Mouse (Mus musculus): ENCODE data around the gene Abcc8. TPM values are rescaled to one million over a fixed set of nuclear protein-coding genes. Genes with fewer than 3 reads are reported as not detected.

The Abcc8 gene
- 11.2 and 12.4 TPM in 2 replicates for polyA plus RNA-seq (2015; fragmentation: Nextera tagmentation; extraction: Ambion mirVana)

DNA sequence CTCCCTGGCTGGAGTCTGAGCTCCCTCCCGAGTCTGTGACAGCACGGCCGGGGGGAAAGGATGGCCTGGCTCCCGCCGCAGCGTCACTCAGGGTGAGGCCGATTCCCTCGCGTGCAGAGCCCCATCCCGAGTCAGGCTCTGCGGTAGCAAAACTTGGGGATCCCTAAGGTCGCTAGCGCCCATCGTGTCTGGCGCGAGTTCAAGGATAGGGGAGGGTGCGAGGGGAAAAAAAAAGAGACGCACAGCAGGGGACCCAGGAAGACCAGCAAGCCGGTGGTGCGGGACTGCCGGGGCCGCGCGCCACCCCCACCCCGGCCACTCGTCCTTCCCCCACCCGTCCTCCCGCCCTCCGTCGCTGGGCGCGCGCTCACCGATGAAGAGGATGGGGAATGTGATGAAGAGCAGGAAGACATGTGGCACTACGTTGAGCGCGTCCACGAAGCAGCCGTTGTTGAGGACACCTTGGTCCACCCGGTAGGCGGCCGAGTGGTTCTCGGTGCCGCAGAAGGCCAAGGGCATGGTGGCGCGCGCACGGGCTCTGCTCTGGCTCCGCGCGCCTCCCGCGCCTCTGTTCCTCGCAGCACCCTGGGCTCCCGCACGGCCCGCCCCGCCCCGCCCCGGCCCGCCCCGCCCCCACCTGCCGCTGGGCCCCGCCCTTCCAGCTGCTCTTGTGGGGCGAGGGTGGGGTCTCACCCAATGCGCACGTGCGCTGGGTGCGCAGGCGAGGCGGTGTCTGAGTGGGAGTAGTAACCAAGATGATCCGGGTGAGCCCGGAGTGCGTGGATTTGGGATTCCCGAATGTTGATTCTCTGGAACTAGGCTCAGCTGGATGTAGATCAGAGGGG is at the start of gene Abcc8:
Gene Abcc8, minus strand, starts transcription at position 603 of the 845 bp plus-strand sequence.
- no peaks in the 10 kb centered on the region for H3K36me3 ChIP-seq

GRCm38 (mm10) chr7:46226936-46227335 is 47.1 kb upstream of the Abcc8 start:
- WGBS, result 64% methylated on average over 4 of the region's 4 CpGs
- H3K9me3 ChIP-seq (replicated peaks), result no peaks in the 10 kb centered on the region
- no peak overlapping the region for H3K4me2 ChIP-seq
- no peaks in the 10 kb centered on the region for H3K27me3 ChIP-seq (replicated peaks)
- H3K36me3 ChIP-seq, result no peaks in the 10 kb centered on the region
- no peaks in the 10 kb centered on the region for H3K4me1 ChIP-seq
- no peak overlapping the region for H3K4me3 ChIP-seq (replicated peaks)
- H3K27ac ChIP-seq (replicated peaks), result no peak overlapping the region
- ATAC-seq (ENCODE audit: low FRiP score), result no peak
- no peak overlapping the region for H3K9ac ChIP-seq (replicated peaks)

More for the DNA sequence above, at the start of gene Abcc8:
- 2% methylated on average over 63 of the region's 75 CpGs for WGBS
- Histone ChIP-seq H3K4me2 (peak within 1 kb of the TSS; percentile 89), H3K27ac (replicated peaks) (no peak within 1 kb of the TSS), H3K9ac (replicated peaks) (peak within 1 kb of the TSS; percentile 64), H3K27me3 (replicated peaks) (peaks cover 41% of the 10 kb centered on the region), H3K9me3 (replicated peaks) (no peaks in the 10 kb centered on the region), H3K4me3 (replicated peaks) (peak within 1 kb of the TSS; percentile 55), H3K4me1 (peaks cover 23% of the 10 kb centered on the region)
- ATAC-seq (ENCODE audit: low FRiP score), result peak; percentile 70

GRCm38 (mm10) chr7:46226253-46226652 is 46.4 kb upstream of the Abcc8 start:
- H3K9ac ChIP-seq (replicated peaks), result no peak overlapping the region
- ATAC-seq (ENCODE audit: low FRiP score), result no peak
- WGBS, result 30% methylated on average over 7 of the region's 7 CpGs
- H3K27ac ChIP-seq (replicated peaks), result no peak overlapping the region
- no peaks in the 10 kb centered on the region for H3K36me3 ChIP-seq
- H3K4me2 ChIP-seq, result no peak overlapping the region
- H3K27me3 ChIP-seq (replicated peaks), result no peaks in the 10 kb centered on the region
- no peaks in the 10 kb centered on the region for H3K9me3 ChIP-seq (replicated peaks)
- H3K4me3 ChIP-seq (replicated peaks), result no peak overlapping the region
- no peaks in the 10 kb centered on the region for H3K4me1 ChIP-seq

- H3K9me3 ChIP-seq (replicated peaks), result no peaks in the 10 kb centered on the region
- ATAC-seq (ENCODE audit: low FRiP score), result no peak
- no peaks in the 10 kb centered on the region for H3K36me3 ChIP-seq
- WGBS, result 74% methylated on average over 8 of the region's 8 CpGs
- H3K27me3 ChIP-seq (replicated peaks), result 0 out of 2 replicates have a peak, but pooled peaks cover 4% of the 10 kb centered on the region
- peaks cover 8% of the 10 kb centered on the region; the same call in 1 of the 2 replicates for H3K4me1 ChIP-seq
- no peak overlapping the region for H3K4me2 ChIP-seq
- H3K9ac ChIP-seq (replicated peaks), result no peak overlapping the region
- H3K27ac ChIP-seq (replicated peaks), result no peak overlapping the region
- no peak overlapping the region for H3K4me3 ChIP-seq (replicated peaks)
These were observed 40.8 kb upstream of the Abcc8 start for GRCm38 (mm10) chr7:46220591-46221129.

- Histone ChIP-seq H3K4me1 (peaks cover 8% of the 10 kb centered on the region; the same call in 1 of the 2 replicates), H3K4me2 (no peak overlapping the region), H3K9me3 (replicated peaks) (no peaks in the 10 kb centered on the region), H3K27me3 (replicated peaks) (0 out of 2 replicates have a peak, but pooled peaks cover 4% of the 10 kb centered on the region), H3K27ac (replicated peaks) (no peak overlapping the region), H3K9ac (replicated peaks) (no peak overlapping the region), H3K4me3 (replicated peaks) (no peak overlapping the region), H3K36me3 (no peaks in the 10 kb centered on the region)
- peak; percentile 58 for ATAC-seq (ENCODE audit: low FRiP score)
- 11% methylated on average over 11 of the region's 11 CpGs for WGBS
These were observed 38.6 kb upstream of the Abcc8 start for GRCm38 (mm10) chr7:46218415-46218814.

GRCm38 (mm10) chr7:46216481-46216880 is 36.6 kb upstream of the Abcc8 start:
- Histone ChIP-seq H3K9ac (replicated peaks) (no peak overlapping the region), H3K9me3 (replicated peaks) (no peaks in the 10 kb centered on the region), H3K27ac (replicated peaks) (no peak overlapping the region), H3K27me3 (replicated peaks) (0 out of 2 replicates have a peak, but pooled peaks cover 4% of the 10 kb centered on the region), H3K4me3 (replicated peaks) (no peak overlapping the region), H3K4me2 (no peak overlapping the region), H3K4me1 (peaks cover 8% of the 10 kb centered on the region; the same call in 1 of the 2 replicates), H3K36me3 (no peaks in the 10 kb centered on the region)
- WGBS, result 55% methylated on average over 2 of the region's 2 CpGs
- no peak for ATAC-seq (ENCODE audit: low FRiP score)

GRCm38 (mm10) chr7:46210276-46210675 is 30.4 kb upstream of the Abcc8 start:
- Histone ChIP-seq H3K27me3 (replicated peaks) (no peaks in the 10 kb centered on the region), H3K4me2 (no peak overlapping the region), H3K9ac (replicated peaks) (no peak overlapping the region), H3K9me3 (replicated peaks) (no peaks in the 10 kb centered on the region), H3K27ac (replicated peaks) (no peak overlapping the region), H3K36me3 (no peaks in the 10 kb centered on the region), H3K4me1 (no peaks in the 10 kb centered on the region), H3K4me3 (replicated peaks) (no peak overlapping the region)
- ATAC-seq (ENCODE audit: low FRiP score), result no peak
- WGBS, result 92% methylated on average over 6 of the region's 6 CpGs

GRCm38 (mm10) chr7:46208131-46208530 is 28.3 kb upstream of the Abcc8 start:
- 93% methylated on average over 8 of the region's 8 CpGs for WGBS

GRCm38 (mm10) chr7:46204775-46205174 is 24.9 kb upstream of the Abcc8 start:
- Histone ChIP-seq H3K4me1 (0 out of 2 replicates have a peak, but pooled peaks cover 4% of the 10 kb centered on the region), H3K27me3 (replicated peaks) (0 out of 2 replicates have a peak, but pooled peaks cover 2% of the 10 kb centered on the region), H3K36me3 (no peaks in the 10 kb centered on the region), H3K27ac (replicated peaks) (no peak overlapping the region), H3K9ac (replicated peaks) (no peak overlapping the region), H3K4me2 (no peak overlapping the region), H3K9me3 (replicated peaks) (no peaks in the 10 kb centered on the region), H3K4me3 (replicated peaks) (no peak overlapping the region)
- no peak for ATAC-seq (ENCODE audit: low FRiP score)
- WGBS, result 82% methylated on average over 6 of the region's 6 CpGs

More at GRCm38 (mm10) chr7:46208131-46208530, 28.3 kb upstream of the Abcc8 start:
- ATAC-seq (ENCODE audit: low FRiP score), result no peak
- Histone ChIP-seq H3K36me3 (no peaks in the 10 kb centered on the region), H3K27me3 (replicated peaks) (0 out of 2 replicates have a peak, but pooled peaks cover 2% of the 10 kb centered on the region), H3K4me2 (no peak overlapping the region), H3K4me1 (no peaks in the 10 kb centered on the region), H3K4me3 (replicated peaks) (no peak overlapping the region), H3K9me3 (replicated peaks) (no peaks in the 10 kb centered on the region), H3K9ac (replicated peaks) (no peak overlapping the region), H3K27ac (replicated peaks) (no peak overlapping the region)

- Histone ChIP-seq H3K4me1 (0 out of 2 replicates have a peak, but pooled peaks cover 4% of the 10 kb centered on the region), H3K9me3 (replicated peaks) (no peaks in the 10 kb centered on the region), H3K9ac (replicated peaks) (no peak overlapping the region), H3K27ac (replicated peaks) (no peak overlapping the region), H3K4me3 (replicated peaks) (no peak overlapping the region), H3K36me3 (no peaks in the 10 kb centered on the region), H3K4me2 (no peak overlapping the region), H3K27me3 (replicated peaks) (0 out of 2 replicates have a peak, but pooled peaks cover 2% of the 10 kb centered on the region)
- 46% methylated on average over 11 of the region's 11 CpGs for WGBS
- ATAC-seq (ENCODE audit: low FRiP score), result no peak
These were observed 24.2 kb upstream of the Abcc8 start for GRCm38 (mm10) chr7:46204046-46204471.

DNA sequence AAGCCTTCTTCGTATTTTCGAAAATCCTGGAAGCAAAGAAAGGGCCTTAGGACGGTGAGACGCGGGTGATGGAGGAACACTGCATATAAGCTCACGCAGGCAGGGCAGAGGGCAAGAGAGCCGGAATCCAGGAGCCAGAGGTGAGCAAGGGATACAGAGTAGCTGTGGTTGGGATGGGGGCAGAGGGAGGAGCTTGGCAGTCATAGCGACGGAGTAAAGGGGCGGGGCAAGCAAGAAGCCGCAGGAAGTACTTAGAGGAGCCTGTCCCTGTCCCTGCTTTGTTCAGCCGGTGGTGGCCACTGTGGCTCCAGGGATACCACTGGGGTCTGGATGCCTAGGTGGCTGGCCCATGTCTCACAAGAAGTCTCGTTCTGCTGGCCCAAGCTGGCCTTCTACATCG is 21.8 kb upstream of the Abcc8 start:
- Histone ChIP-seq H3K27me3 (replicated peaks) (0 out of 2 replicates have a peak, but pooled peaks cover 2% of the 10 kb centered on the region), H3K9ac (replicated peaks) (no peak overlapping the region), H3K4me2 (0 out of 2 replicates have a peak overlapping the region, but pooled peaks have one; percentile 15), H3K27ac (replicated peaks) (no peak overlapping the region), H3K36me3 (no peaks in the 10 kb centered on the region), H3K9me3 (replicated peaks) (no peaks in the 10 kb centered on the region), H3K4me3 (replicated peaks) (no peak overlapping the region), H3K4me1 (0 out of 2 replicates have a peak, but pooled peaks cover 4% of the 10 kb centered on the region)
- ATAC-seq (ENCODE audit: low FRiP score), result no peak
- 21% methylated on average over 14 of the region's 14 CpGs for WGBS

Measured in neural tube, embryonic 15.5 days (tissue).